Mouse (Mus musculus) heart, adult 9 months (tissue): ENCODE data around the gene Tmem245.
A peak's percentile ranks its signal among the peaks of the same experiment; 100 is the strongest.

Experiments
- DNase-seq, 2 experiments: peaks; one replicate each; pipeline ENCODE4 v3.0.0; 2022; ENCODE audit warnings: low spot score in 2 of 2

Tmem245 gene

GRCm38 (mm10) chr4:56820017-56820550, 127.2 kb downstream of the Tmem245 start:
- peak in 1 of 2 experiments; percentile 12 for DNase-seq
